Mouse (Mus musculus): ENCODE results near the gene Kcnd3. TPM values are rescaled to one million over a fixed set of nuclear protein-coding genes. Genes with fewer than 3 reads are reported as not detected.

Gene Kcnd3
- polyA plus RNA-seq, 1 experiment, result 10.4 TPM

DNA sequence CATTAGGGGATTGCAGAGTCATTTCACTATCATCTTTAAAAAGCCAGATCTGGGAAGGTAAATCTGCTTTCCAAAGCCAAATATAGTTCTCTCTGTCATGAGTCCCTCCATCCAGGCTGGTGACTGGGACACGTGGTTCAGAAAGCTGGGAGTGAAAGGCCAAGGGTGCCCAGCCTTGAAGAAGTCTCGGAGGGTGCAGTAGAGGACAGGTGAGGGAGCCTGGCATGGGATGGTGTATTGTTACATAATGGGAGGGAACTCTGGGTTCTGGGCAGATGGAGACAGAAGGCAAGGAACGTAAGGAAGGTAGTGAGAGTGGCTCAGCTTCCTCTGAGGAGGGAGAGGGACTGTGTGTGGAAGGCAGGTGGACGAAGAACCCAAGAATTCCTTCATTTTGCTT lies 5.5 kb downstream of the Kcnd3 start:
- DNase-seq (ENCODE audit: low spot score), result no peak

DNA sequence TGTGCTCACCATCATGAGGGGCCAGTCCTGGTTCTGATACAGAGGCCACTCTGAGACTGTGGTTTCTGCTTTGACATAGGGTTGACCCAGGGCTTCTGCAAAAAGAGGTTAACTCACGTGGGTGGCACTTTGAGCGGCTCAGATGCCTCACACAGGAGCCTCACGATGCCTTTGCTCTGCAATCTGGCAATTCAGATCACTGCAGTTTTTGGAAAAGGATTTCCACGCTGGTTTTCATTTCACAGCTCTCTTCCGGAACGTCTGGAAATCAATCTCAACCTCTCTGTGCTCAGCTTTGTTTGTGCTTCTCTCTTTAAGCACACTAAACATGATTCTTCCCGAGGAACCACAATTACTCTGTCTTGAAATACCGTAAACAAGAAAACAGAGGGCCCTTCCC lies 14.4 kb downstream of the Kcnd3 start:
- no peak for DNase-seq (ENCODE audit: low spot score)

DNA sequence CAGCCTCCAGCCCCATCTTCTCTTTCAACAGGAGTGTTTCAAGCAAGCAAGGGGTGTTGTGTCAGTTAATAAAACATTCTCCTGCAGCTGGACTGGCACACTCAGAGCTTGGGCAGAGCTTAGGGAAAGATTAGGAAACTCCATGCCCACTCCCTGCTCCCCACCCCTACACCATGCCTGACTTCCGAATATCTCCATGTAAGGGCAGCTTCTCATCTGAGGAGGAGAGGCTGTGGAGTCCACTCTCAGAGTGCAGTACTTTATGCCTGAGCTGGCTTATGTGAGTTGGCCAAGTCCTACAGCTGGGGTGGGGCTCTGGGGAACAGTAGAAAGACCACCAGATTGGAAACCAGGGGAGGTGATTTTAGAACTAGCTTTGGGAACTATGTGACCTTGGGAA lies 20.4 kb downstream of the Kcnd3 start:
- DNase-seq (ENCODE audit: low spot score), result no peak

DNA sequence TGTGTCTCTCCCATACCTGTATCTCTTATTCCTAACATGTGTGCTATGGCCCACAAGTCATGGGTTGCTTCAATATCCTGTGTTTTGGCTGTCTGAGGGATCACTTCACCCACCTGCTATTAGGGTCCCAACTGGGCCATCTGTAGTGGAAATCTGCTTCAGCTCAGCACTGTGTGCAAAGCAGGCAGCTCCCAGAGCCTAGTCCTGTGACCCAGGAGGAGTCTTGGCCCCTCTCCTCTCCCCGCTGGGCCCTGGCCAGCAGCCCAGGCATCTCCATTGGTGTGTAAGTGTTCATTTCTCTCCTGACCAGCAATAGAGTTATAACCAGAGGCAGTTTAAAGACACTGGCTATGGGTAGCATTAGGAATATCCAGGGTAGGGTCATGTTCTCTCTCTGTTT lies 24.3 kb downstream of the Kcnd3 start:
- no peak for DNase-seq (ENCODE audit: low spot score)

DNA sequence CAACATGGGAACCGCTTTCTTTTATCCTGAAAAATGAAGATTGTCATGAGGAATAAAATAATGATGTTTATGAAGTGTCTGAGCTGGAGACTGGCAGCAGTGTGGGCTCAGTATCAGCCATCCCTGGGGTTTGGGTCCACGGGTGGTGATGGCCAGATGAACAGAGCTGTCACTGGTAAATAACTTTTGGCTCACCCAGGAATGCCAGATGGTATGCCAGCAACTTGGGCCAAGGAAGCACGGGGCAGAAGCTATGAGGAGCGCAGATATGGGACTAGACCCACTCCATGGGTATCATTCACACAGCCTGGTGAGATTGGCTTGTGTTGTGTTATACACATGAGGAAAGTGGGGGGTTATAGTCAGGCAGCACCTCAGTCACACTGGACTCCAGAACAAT lies 26.7 kb downstream of the Kcnd3 start:
- DNase-seq (ENCODE audit: low spot score), result no peak

DNA sequence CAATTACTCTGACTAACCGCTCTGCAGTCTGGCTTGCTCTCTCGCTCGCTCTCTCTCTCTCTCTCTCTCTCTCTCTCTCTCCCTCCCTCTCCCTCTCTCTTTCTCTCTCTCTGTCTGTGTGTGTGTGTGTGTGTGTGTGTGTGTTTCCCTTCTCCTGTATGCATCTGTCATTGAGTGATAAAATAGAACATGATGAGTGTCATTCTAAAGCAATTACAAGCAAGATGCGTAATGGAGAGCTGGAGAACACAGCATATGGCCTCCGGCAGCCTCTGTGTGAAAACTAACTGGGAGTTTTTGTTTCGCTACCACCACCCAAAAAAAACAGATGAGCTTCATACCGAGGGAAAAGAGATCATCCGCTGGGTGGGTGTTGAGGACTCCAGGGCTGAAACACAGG lies 29.3 kb downstream of the Kcnd3 start:
- DNase-seq (ENCODE audit: low spot score), result no peak

DNA sequence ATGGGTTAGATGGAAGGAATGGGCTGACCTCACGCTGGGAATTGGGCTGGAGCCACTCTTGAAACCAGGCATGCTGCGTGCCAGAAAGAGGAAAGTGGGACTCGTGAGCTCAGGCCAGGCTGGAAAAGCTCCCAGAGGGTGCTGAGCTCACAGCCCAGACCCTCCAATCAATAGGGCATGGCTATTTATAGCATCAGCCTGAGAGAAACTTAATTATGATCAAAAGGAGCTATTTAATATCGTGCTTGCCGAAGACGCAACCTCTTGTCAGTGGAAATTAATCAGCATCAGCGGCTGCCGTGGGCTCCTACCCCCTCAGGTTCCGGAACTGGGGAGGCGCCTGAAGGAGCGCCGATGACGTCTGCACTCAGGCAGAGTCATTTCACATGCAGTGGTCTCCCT lies 31.5 kb downstream of the Kcnd3 start:
- DNase-seq (ENCODE audit: low spot score), result no peak

DNA sequence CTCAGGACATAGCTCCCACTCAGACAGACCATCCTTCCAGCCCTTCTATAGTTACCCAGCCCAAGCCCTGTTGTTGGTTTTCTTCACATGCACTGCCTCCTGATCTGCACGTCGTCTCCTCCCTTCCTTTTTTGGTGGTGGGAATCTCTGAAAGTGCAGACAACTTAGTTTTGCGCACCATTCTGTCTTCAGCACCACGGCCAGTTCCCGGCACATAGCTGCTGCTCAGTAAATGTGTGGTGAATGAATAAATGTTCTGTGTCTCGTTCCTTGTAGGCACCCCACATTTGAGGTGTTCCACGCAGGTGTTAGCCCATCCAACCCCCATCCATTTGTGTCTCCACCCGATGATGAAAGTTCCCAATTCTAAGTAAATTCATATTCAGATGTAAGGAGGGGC lies 35.0 kb downstream of the Kcnd3 start:
- DNase-seq (ENCODE audit: low spot score), result no peak

DNA sequence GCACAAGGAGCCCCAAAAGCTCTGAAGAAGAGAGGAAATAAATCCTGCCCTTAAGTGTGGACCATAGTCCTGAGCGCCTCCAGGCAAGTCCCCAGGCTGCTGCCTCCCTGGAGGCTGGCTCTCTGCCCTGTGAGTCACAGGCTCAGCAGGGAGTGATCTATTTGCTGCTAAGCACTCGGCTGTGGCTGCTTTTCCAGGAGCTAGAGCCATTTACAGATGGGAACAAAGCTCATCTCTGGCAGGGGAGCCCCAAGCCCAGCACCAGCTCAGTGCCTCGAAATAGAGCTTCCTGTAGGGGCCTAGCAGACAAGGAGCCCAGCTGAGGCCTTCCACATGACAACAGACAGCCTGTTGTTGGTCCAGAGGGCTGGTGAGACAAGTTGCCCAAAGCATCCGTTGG lies 37.5 kb downstream of the Kcnd3 start:
- DNase-seq (ENCODE audit: low spot score), result no peak

DNA sequence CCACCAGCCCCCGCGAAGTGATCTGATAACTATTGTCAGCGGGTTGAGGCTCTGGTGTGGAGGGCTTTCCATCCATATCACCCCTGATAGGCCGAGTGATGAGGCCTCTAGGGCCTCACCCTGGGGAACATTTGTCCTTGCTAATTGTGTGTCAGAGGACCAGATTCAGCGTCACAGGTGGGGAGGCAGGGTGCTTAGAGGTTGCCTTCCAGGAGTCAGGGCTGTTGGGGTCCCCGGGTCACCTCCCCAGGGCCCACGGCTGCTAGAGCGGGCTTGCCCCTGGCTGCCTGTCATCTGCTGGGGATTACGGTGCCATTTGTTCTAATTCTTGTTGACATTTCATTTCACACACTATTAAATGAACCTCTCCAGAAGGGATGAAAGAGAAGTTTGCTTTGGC lies 42.8 kb downstream of the Kcnd3 start:
- DNase-seq (ENCODE audit: low spot score), result no peak

DNA sequence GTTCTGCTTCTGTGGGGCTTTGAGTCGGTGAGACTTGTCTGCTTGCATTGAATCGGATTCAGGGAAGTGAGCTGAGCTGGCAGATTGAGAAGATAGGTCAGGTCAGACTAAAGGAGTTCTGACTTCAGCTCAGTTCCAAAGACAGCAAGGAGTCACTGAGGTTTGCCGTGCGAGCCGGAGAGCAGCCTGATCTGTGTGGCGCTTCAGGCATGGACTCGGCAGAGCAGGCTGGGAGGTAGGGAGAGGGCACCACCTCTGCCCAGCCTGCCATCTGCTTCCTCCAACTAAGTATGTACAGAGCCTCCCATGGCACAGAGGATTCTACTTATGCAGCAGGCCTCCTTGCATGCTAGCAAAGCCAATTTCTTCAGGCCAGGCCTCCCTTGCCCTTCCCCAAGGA lies 44.1 kb downstream of the Kcnd3 start:
- DNase-seq (ENCODE audit: low spot score), result no peak

DNA sequence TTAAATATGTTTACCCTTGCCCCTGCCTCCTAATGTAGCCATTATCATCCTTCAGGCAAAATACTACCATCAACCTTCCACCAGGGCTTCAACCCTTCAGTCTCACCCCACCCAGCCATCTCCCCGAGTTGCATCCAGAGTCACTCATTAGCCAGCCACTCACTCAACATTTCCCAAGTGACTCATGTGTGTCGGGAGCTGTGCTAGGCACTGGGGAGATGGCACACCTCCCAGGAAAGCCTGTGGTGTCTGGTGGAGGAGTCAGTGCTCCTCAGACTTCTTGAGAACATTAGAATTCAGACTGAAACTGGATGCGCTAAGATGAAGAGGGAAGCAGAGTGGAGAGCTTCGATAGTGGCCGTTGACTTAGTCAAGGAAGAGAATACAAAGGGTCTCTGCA lies 44.8 kb downstream of the Kcnd3 start:
- DNase-seq (ENCODE audit: low spot score), result no peak

DNA sequence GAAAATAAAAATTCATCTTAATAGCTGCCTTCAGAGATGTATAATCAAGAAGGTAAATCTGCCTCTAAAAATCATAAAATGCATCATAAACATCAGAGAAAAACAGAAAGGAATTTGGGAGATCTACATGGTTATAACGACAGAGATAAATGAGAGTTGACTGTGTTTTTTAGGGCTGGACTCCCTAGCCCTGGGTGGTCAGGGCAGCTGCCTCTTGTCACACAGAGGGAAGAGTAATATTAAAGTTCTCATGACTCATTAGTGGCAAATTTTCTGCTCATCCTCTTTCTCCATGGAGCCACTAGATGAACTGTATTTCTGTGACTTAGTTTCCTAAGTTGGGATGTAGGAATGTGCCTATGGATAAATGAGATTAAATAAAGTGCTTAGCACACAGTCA lies 48.9 kb downstream of the Kcnd3 start:
- DNase-seq (ENCODE audit: low spot score), result no peak

DNA sequence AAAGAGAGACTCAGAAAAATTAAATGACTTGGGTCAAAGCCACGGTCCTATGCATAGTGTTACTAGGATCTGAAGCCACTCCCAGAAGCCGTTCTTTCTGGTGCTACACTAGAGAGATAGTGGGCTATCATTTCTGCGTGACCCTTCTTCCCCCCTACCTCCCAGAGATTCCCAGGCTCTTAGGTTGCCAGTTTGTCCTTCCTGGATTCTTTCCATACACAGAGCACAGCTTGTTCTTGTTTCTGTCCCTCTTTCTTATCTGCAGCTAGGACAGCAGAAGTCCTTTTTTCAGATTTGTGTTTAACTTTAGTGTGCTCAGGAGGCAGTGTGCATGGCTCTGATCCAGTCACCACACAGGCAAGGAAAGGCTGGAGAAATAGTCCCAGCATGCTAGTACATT lies 52.1 kb downstream of the Kcnd3 start:
- DNase-seq (ENCODE audit: low spot score), result no peak

DNA sequence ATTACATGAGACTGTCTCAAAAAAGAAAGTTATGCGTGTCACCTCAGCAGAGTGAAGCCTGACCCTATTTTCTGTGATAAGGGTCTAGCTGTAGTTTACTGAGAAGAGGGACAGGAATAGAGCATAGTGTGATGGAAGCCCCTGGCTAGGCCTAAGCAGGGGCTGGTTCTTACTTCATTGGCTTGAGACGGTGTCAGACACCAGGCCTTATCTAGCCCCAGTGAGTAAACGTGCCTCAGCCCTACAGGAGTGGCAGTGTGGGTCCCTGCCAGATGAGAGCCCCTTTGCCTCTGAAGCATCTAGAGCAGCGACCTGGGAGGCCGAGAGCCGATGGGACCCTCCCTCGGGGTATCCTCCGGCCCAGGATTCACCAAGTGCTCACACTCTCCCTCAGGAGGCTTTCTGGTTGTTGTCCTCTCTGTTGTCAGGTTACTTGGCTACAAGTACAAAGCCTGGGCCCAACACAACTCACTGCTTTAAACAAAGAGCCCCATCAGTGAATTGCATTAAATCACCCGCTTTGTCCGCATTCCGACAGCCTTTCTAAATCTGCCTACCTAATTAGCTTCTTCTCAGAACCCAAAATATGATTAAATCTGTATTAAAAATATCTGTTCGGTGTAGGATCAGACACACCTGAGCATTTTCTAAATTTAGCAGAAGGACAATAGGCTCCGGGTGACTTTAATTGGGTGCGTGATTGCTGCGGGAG lies 53.2 kb downstream of the Kcnd3 start:
- DNase-seq (ENCODE audit: low spot score), result peak; percentile 9

DNA sequence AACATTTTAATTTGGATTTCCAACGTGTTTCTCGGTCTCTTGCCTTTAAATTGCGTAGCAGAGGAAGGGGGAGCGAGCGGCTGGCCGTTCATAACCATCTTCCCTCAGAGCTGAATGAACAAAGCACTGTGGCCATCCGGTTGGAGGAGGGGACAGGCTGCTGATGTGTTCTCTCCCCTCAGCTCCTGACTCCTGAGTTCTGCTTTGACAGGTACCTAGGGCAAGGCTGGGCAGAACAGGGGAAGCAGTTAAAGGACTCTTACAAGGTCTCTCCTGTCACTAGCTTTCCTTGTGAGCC lies 53.7 kb downstream of the Kcnd3 start:
- peak; percentile 8 for DNase-seq (ENCODE audit: low spot score)

DNA sequence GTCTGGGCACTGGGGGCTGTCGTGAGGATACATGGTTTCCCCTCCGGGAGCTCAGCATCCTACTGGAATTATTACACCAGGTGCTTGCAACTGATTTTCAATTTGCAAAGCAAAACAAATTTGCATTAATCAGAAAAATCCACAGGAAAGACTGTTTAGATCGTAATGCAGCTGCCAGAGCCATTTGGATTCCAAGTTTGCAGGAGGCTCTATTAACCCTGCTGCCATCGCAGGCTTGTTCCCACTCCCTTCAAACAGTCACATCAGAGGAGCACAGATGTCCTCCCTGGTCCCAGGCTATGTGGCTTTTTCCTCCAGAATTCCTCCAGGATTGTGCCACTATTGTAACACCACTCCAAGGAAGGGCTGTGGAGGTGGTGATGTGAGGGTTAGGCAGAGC lies 54.5 kb downstream of the Kcnd3 start:
- DNase-seq (ENCODE audit: low spot score), result no peak

DNA sequence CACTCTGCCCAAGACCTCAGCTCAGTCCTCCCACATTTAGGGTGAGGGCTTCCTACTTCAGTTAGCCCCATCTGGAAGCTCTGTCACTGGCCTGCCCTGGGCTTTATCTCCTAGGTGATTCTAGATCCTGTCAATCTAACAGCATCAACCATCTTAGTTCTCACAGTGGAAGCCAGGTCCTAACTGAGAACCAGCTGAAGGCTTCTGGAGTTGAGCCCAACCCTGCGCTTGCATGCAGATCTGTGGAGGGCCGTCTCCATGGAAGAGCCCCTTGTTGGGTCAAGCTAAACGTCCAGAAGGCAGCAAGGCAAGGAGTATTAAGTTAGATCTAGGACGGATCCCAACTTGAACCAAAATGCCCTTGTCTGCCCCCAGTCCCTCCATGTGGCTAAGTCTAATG lies 57.2 kb downstream of the Kcnd3 start:
- DNase-seq (ENCODE audit: low spot score), result peak; percentile 10

DNA sequence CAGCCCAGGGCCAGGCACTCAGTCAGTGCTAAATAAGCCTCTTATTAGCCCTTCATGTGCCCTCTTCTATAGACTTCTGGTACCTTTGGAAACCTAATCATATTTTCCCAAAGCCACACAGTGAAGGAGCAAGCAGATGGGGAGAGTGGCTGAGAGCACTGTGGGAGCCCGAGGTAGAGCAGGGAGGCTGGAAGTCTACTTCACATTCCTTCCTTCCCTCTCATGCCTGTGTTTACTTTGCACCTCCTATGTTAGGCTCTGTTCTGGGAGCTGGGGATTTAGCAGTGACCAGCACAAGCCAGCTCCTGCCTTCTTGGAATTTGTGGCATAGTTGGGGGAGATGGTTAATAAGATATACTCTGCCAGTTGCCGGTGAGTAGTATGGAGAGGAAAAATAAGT lies 59.7 kb downstream of the Kcnd3 start:
- DNase-seq (ENCODE audit: low spot score), result no peak

DNA sequence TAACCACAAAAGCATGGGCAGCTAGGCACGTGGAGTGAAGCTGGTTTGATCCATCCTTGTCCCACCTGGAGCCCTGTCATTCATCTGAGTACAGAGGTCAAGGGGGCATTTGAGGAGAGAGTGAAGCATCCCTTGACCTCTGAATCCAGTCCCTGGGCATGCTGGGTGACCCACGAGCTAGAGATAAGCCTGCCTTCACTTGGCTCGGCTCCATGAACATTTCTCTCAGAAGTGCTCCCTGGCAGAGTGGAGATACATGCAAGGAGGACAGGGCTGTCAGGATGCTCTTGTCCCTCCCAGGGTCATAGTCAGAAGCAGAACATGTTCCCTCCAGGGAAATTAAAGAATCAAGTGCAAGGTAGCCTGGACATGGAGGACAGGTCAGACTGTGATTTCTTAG lies 62.1 kb downstream of the Kcnd3 start:
- DNase-seq (ENCODE audit: low spot score), result no peak

DNA sequence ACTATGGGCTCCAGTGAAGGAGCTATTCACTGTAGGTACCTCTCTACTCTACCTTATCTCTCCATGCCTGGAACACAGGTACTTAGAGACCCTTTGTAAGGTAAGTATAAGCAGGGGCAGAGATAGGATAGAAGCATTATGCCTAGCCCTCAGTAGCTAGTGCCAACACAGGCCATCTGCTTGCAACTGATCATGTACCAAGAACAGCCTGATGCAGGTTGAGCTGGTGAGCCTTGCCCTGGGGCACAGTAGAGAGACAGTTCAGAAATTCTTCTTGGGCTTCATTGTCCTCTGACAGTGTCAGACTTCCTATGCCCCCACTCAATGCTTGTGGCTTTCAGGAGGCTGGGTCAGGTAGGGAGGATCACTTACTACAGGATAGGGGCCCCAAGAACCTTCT lies 62.9 kb downstream of the Kcnd3 start:
- no peak for DNase-seq (ENCODE audit: low spot score)

DNA sequence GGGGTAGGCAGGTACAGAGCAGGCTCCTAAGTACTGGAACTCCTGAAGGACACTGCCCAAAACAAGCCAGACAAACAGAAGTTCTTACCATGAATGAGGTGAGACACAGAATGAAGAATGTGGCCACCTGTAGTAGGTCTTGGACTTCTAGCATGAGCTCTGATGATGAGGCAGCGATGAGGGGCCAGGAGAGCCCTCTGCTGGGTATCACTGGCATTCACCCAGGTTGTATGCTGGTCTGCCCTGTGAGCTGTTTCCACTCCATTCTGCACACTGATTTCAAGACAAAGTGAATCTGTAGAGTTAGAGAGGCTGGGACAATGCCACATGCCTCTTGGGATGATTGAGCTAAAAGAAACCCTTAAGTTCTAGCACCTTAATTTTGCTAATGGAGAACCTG lies 63.5 kb downstream of the Kcnd3 start:
- DNase-seq (ENCODE audit: low spot score), result no peak

DNA sequence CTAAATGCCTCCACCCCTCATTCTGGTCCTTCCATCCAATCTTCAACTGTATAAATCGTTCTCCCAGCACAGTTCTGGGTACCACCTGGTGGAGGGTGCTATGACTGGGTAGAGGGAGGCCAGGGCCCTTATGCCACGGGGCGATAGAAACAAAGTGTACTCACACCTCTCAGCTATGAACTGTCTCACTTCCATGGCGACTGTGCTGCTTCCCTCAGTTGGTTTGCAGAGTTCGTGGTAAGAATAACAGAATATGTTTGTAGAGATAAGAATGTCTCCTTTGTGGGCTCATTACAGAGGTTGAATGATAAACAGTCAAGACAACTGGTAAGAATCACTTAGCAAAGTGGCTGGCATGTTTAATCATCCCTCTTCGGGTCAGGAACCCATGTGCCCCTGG lies 68.3 kb downstream of the Kcnd3 start:
- no peak for DNase-seq (ENCODE audit: low spot score)

DNA sequence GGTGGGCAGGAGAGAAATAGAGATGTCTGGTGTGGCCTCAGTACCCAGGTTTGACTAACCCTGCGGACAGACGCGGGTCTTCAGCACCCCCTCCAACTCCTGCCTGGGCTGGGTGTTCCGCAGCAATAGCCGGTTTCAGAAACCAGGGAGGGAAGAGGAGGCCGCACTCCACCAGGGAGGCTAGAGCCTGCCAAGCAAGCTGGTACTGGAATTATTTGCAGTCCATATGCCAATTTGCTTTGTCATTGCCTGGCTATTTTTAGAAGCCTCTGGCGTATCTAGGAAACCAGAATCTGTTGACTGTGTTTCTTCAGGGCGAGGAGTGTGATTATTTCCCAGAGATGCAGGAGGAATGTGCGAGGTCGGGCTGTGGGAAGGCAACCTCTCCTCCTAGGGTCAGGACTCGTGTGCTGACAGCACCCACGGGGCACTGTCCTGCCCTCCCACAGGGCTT lies 69.1 kb downstream of the Kcnd3 start:
- no peak for DNase-seq (ENCODE audit: low spot score)

DNA sequence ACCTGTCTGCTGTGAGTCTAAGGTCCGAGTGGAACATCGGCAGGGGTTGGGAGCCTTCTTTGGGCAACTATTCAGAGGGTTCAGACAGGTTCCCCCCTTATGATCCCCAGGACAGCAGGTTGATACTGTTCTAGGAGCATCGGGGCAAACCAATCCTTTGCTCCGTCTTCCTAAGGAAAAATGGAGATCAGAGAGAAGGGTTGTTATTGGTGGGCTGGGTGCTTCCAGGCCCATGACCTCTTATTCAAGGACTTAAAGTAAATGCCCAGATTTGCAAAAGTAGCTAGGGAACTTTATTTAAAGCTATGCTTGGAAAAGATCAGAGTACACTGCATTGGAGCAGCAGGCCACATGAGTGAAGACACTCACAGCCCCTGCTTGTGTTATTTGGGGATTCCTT lies 69.5 kb downstream of the Kcnd3 start:
- DNase-seq (ENCODE audit: low spot score), result no peak
